Comparison of ENCODE assay signal across 18 mouse cellular contexts in genomic region chr3:52611881-52612280, GRCm38 (mm10).
"Had no signal": no experiment of that assay in that cellular context is flagged by ENCODE, and none has a peak within 500 bp of the region (broad histone marks: within the 10 kb centered on the region; RNA-seq: fewer than 3 reads in every experiment).

No protein-coding gene starts in this region.

- ATAC-seq: liver, postnatal 0 days; lung, postnatal 0 days; midbrain, embryonic 15.5 days had no signal

- H3K27ac ChIP-seq: limb, embryonic 12.5 days; limb, embryonic 15.5 days; liver, embryonic 14.5 days; macrophage; midbrain, embryonic 12.5 days; midbrain, embryonic 15.5 days; neural tube, embryonic 12.5 days; neural tube, embryonic 15.5 days had no signal

- H3K4me1 ChIP-seq: limb, embryonic 12.5 days; limb, embryonic 15.5 days; midbrain, embryonic 12.5 days; midbrain, embryonic 15.5 days; neural tube, embryonic 12.5 days; neural tube, embryonic 15.5 days had no signal

- H3K9me3 ChIP-seq: limb, embryonic 12.5 days; limb, embryonic 15.5 days; midbrain, embryonic 12.5 days; midbrain, embryonic 15.5 days; neural tube, embryonic 12.5 days; neural tube, embryonic 15.5 days had no signal

- H3K27me3 ChIP-seq: limb, embryonic 12.5 days; limb, embryonic 15.5 days; midbrain, embryonic 15.5 days; neural tube, embryonic 12.5 days; neural tube, embryonic 15.5 days had no signal

- H3K4me2 ChIP-seq: limb, embryonic 12.5 days; limb, embryonic 15.5 days; liver, embryonic 11.5 days; lung, embryonic 14.5 days; midbrain, embryonic 12.5 days; midbrain, embryonic 15.5 days; neural tube, embryonic 12.5 days; neural tube, embryonic 15.5 days had no signal

- H3K4me3 ChIP-seq: limb, embryonic 12.5 days; limb, embryonic 15.5 days; midbrain, embryonic 12.5 days; midbrain, embryonic 15.5 days; neural tube, embryonic 12.5 days; neural tube, embryonic 15.5 days had no signal

- H3K9ac ChIP-seq: limb, embryonic 12.5 days; limb, embryonic 15.5 days; liver, embryonic 14.5 days; liver, postnatal 0 days; lung, embryonic 14.5 days; midbrain, embryonic 12.5 days; midbrain, embryonic 15.5 days; neural tube, embryonic 12.5 days; neural tube, embryonic 15.5 days had no signal

- DNase-seq: kidney, adult 18-20 months; kidney, adult 9 months; kidney, postnatal 14 days; kidney, postnatal 4 days; liver, postnatal 0 days; lung, embryonic 14.5 days; thymus, adult 2 months; thymus, postnatal 14 days had no signal

- H3K36me3 ChIP-seq: limb, embryonic 12.5 days; limb, embryonic 15.5 days; midbrain, embryonic 12.5 days; midbrain, embryonic 15.5 days; neural tube, embryonic 12.5 days; neural tube, embryonic 15.5 days had no signal
